Mouse (Mus musculus) liver, postnatal 0 days (tissue): ENCODE measurements at regions not wholly inside any gene's neighbourhood (a gene's known extent, or its start where the extent isn't known, plus 50 kb on each side); places are given as distances from the start of the nearest gene placed in this dataset.

ENCODE experiments used
- CTCF ChIP-seq: sonication (generic); IDR thresholded peaks from 2 replicates; pipeline ENCODE4 v1.5.1; 2016; ENCODE audit warnings: antibody characterized with exemption, low read depth
- EP300 ChIP-seq: IDR thresholded peaks from 2 replicates; pipeline ENCODE4 v1.6.1; 2016; ENCODE audit warnings: antibody characterized with exemption, low read depth, mild to moderate bottlenecking

DNA sequence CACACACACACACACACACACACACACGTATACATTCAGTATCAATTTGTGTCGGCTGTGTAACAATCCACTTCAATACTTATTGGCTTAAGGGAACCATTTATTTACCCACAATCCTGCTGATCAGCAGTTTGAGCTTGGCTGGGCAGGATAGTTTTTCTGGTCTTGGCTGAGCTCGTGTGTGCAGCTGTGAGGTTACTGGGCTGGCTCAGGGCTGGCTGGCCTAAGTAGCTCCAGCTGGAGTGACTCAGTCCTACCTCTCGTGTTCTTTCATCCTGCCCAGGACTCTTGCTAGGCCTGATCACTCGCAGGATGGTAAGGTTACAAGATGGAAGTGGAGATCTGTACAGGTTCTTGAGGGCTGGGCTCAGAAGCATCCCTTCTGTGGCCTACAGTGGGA is 156.6 kb upstream of the Sox4 start:
- TF ChIP-seq CTCF (no peak), EP300 (no peak)
